Mouse (Mus musculus) hindbrain, embryonic 15.5 days (tissue): ENCODE measurements around the gene Gm10717. TPM values are rescaled to one million over a fixed set of nuclear protein-coding genes. Genes with fewer than 3 reads are reported as not detected.
"Not testable (repeated sequence)": the region's sequence is repeated elsewhere in the genome, so short reads cannot be mapped to it uniquely, and the experiment has no call there.

Source experiments
- ATAC-seq: fragments of 200-750 bp; cut with Nextera tagmentation; 2 replicates; pipeline ENCODE4 v1.8.0; 2017; ENCODE audit warnings: low read depth, moderate number of reproducible peaks, moderate TSS enrichment; ENCODE audit not compliant: low FRiP score
- H3K27ac ChIP-seq: fragments of 300-500 bp; sonication (generic); replicated peaks from 2 replicates; pipeline ENCODE4 v1.5.1; 2015; ENCODE audit warnings: mild to moderate bottlenecking, inconsistent platforms
- H3K27me3 ChIP-seq: fragments of 300-500 bp; sonication (generic); 2 replicates; pipeline ENCODE4 v1.6.1; 2015; ENCODE audit warnings: control low read depth, inconsistent platforms
- H3K36me3 ChIP-seq: fragments of 300-500 bp; sonication (generic); 2 replicates; pipeline ENCODE4 v1.6.1; 2015; ENCODE audit warnings: control low read depth, inconsistent platforms
- H3K4me1 ChIP-seq: fragments of 300-500 bp; sonication (generic); replicated peaks from 2 replicates; pipeline ENCODE4 v1.6.1; 2015; ENCODE audit warnings: control low read depth, inconsistent platforms
- H3K4me2 ChIP-seq: fragments of 300-500 bp; sonication (generic); 2 replicates; pipeline ENCODE4 v1.6.1; 2015; ENCODE audit warnings: moderate library complexity, mild to moderate bottlenecking, inconsistent platforms
- H3K4me3 ChIP-seq: fragments of 300-500 bp; sonication (generic); 2 replicates; pipeline ENCODE4 v1.5.1; 2015; ENCODE audit warnings: mild to moderate bottlenecking, inconsistent platforms
- H3K9ac ChIP-seq: fragments of 300-500 bp; sonication (generic); 2 replicates; pipeline ENCODE4 v1.6.1; 2015; ENCODE audit warnings: inconsistent platforms
- H3K9me3 ChIP-seq: fragments of 300-500 bp; sonication (generic); 2 replicates; pipeline ENCODE4 v1.6.1; 2016; ENCODE audit warnings: control low read depth, inconsistent platforms
- WGBS: fragments of 180-500 bp; shearing (Covaris S2); methylation state at CpG from one replicate; pipeline ENCODE4 v1.1.7; 2015; 5-methylcytosine and 5-hydroxymethylcytosine counted together
- microRNA-seq: library from miRNA; unstranded; fragments of <30 nt; microRNA quantifications from one replicate; pipeline ENCODE4, GENCODE M21; 2016
- polyA plus RNA-seq: library from polyadenylated mRNA; unstranded; fragments of >200 nt; fragmentation: Nextera tagmentation; extraction: Ambion mirVana; gene quantifications from 2 replicates; pipeline ENCODE4 v1.2.1, GENCODE M21; 2015

Gm10717 gene
- polyA plus RNA-seq, 1 experiment from 2014 or later, result 0.48 TPM

DNA sequence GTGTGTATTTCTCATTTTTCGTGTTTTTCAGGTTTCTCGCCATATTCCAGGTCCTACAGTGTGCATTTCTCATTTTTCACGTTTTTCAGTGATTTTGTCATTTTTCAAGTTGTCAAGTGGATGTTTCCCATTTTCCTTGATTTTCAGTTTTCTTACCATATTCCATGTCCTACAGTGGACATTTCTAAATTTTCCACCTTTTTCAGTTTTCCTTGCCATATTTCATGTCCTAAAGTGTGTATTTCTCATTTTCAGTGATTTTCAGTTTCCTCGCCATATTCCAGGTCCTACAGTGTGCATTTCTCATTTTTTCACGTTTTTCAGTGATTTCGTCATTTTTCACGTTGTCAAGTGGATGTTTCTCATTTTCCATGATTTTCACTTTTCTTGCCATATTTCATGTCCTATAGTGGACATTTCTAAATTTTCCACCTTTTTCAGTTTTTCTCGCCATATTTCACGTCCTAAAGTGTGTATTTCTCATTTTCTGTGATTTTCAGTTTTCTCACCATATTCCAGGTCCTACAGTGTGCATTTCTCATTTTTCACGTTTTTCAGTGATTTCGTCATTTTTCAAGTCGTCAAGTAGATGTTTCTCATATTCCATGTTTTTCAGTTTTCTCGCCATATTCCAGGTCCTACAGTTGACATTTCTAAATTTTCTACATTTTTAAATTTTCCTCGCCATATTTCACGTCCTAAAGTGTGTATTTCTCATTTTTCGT lies 4.2 kb downstream of the Gm10717 start:
- H3K4me3 ChIP-seq, H3K4me2 ChIP-seq, H3K27ac ChIP-seq, H3K9ac ChIP-seq, H3K27me3 ChIP-seq, ATAC-seq, H3K4me1 ChIP-seq, H3K36me3 ChIP-seq, H3K9me3 ChIP-seq: not testable (repeated sequence)
- 67% methylated on average over 13 of the region's 16 CpGs for WGBS

DNA sequence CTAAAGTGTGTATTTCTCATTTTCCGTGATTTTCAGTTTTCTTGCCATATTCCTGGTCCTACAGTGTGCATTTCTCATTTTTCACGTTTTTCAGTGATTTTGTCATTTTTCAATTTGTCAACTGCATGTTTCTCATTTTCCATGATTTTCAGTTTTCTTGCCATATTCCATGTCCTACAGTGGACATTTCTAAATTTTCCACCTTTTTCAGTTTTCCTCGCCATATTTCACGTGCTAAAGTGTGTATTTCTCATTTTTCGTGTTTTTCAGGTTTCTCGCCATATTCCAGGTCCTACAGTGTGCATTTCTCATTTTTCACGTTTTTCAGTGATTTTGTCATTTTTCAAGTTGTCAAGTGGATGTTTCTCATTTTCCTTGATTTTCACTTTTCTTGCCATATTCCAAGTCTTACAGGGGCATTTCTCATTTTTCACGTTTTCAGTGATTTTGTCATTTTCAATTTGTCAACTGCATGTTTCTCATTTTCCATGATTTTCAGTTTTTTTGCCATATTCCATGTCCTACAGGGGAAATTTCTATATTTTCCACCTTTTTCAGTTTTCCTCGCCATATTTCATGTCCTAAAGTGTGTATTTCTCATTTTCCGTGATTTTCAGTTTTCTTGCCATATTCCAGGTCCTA lies 5.6 kb downstream of the Gm10717 start:
- not testable (repeated sequence) for H3K27ac ChIP-seq, H3K4me1 ChIP-seq, H3K36me3 ChIP-seq, H3K4me3 ChIP-seq, H3K27me3 ChIP-seq, H3K9me3 ChIP-seq, H3K9ac ChIP-seq, H3K4me2 ChIP-seq
- 67% methylated on average over 2 of the region's 10 CpGs for WGBS
- ATAC-seq, result peak; percentile 51; the same call in 1 of the 2 replicates

DNA sequence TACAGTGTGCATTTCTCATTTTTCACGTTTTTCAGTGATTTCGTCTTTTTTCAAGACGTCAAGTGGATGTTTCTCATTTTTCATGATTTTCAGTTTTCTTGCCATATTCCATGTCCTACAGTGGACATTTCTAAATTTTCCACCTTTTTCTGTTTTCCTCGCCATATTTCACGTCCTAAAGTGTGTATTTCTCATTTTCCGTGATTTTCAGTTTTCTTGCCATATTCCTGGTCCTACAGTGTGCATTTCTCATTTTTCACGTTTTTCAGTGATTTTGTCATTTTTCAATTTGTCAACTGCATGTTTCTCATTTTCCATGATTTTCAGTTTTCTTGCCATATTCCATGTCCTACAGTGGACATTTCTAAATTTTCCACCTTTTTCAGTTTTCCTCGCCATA lies 9.1 kb downstream of the Gm10717 start, which contains the start of gene Gm17535:
TSS of gene Gm17535 (plus strand) at position 301 of the 400 bp plus-strand sequence.
- H3K9ac ChIP-seq, H3K9me3 ChIP-seq, H3K4me2 ChIP-seq, H3K4me3 ChIP-seq, H3K36me3 ChIP-seq, H3K4me1 ChIP-seq, ATAC-seq, H3K27me3 ChIP-seq, H3K27ac ChIP-seq: not testable (repeated sequence)
- 50% methylated on average over 1 of the region's 8 CpGs for WGBS

DNA sequence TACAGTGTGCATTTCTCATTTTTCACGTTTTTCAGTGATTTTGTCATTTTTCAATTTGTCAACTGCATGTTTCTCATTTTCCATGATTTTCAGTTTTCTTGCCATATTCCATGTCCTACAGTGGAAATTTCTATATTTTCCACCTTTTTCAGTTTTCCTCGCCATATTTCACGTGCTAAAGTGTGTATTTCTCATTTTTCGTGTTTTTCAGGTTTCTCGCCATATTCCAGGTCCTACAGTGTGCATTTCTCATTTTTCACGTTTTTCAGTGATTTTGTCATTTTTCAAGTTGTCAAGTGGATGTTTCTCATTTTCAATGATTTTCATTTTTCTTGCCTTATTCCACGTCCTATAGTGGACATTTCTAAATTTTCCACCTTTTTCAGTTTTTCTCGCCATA lies 11.4 kb downstream of the Gm10717 start, which contains the start of gene Gm10715:
TSS of gene Gm10715 (plus strand) at position 301 of the 400 bp plus-strand sequence.
- H3K9ac ChIP-seq, H3K27me3 ChIP-seq, H3K4me1 ChIP-seq, ATAC-seq, H3K27ac ChIP-seq, H3K4me3 ChIP-seq, H3K9me3 ChIP-seq, H3K36me3 ChIP-seq, H3K4me2 ChIP-seq: not testable (repeated sequence)
- 81% methylated on average over 8 of the region's 8 CpGs for WGBS

DNA sequence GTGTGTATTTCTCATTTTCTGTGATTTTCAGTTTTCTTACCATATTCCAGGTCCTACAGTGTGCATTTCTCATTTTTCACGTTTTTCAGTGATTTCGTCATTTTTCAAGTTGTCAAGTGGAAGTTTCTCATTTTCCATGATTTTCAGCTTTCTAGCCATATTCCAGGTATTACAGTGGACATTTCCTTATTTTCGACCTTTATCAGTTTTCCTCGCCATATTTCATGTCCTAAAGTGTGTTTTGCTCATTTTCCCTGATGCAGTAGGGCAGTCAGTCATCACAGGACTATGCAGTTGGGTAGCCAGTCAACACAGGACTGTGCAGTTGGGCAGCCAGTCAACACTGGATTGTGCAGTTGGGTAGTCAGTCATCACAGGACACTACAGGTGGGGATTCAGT lies 12.9 kb downstream of the Gm10717 start:
- not testable (repeated sequence) for H3K27ac ChIP-seq, H3K9ac ChIP-seq, H3K4me1 ChIP-seq, H3K4me3 ChIP-seq, ATAC-seq, H3K27me3 ChIP-seq, H3K9me3 ChIP-seq, H3K36me3 ChIP-seq, H3K4me2 ChIP-seq
- 69% methylated on average over 4 of the region's 4 CpGs for WGBS

Small RNA genes lying within 50 kb of the gene (microRNA-seq; reads per million reads assigned to microRNA genes)
- not detected for gene Mir101c

Other genes with a start within 250 kb of the Gm10717 start
- not detected in 2 replicates for gene Gm10722, start 24.5 kb upstream of the Gm10717 start, polyA plus RNA-seq
- gene Gm11168, start 22.1 kb upstream of the Gm10717 start, polyA plus RNA-seq, result 0.25 TPM in 1 of 2 replicates, not detected in the other
- gene Gm10721, start 12.3 kb upstream of the Gm10717 start, polyA plus RNA-seq, result not detected in 2 replicates
- not detected in 2 replicates for gene Gm10720, start 9.8 kb upstream of the Gm10717 start, polyA plus RNA-seq
- 0.31 TPM in 1 of 2 replicates, not detected in the other for gene Gm10719, start 8.0 kb upstream of the Gm10717 start, polyA plus RNA-seq
- gene Gm10718, start 1.9 kb upstream of the Gm10717 start, polyA plus RNA-seq, result 0.96 and 1.2 TPM in 2 replicates
- not detected in 2 replicates for gene Gm17535, start 9.2 kb downstream of the Gm10717 start, polyA plus RNA-seq
- gene Gm10715, start 11.5 kb downstream of the Gm10717 start, polyA plus RNA-seq, result not detected in 2 replicates